Mouse (Mus musculus) forebrain, postnatal 0 days (tissue): ENCODE measurements at regions not wholly inside any gene's neighbourhood (a gene's known extent, or its start where the extent isn't known, plus 50 kb on each side); places are given as distances from the start of the nearest gene placed in this dataset.

ENCODE experiments used
- ATAC-seq: fragments of 200-750 bp; cut with Nextera tagmentation; 2 replicates; pipeline ENCODE4 v1.8.0; 2017; ENCODE audit warnings: mild to moderate bottlenecking, moderate library complexity
- DNase-seq: peaks from one replicate; pipeline ENCODE4 v3.0.0-alpha.2; 2015
- H3K27ac ChIP-seq: fragments of 300-500 bp; sonication (generic); 2 replicates; pipeline ENCODE4 v1.5.1; 2014; ENCODE audit warnings: low read depth, mild to moderate bottlenecking, antibody characterized with exemption, low read length, moderate library complexity, mixed read lengths
- H3K27me3 ChIP-seq: fragments of 300-500 bp; sonication (generic); 2 replicates; pipeline ENCODE4 v1.6.1; 2014; ENCODE audit warnings: mild to moderate bottlenecking, low read length, mixed read lengths; ENCODE audit not compliant: insufficient read depth
- H3K36me3 ChIP-seq: fragments of 300-500 bp; sonication (generic); 2 replicates; pipeline ENCODE4 v1.6.1; 2014; ENCODE audit warnings: mild to moderate bottlenecking, moderate library complexity; ENCODE audit not compliant: insufficient read depth
- H3K4me1 ChIP-seq: fragments of 300-500 bp; sonication (generic); 2 replicates; pipeline ENCODE4 v1.6.1; 2014; ENCODE audit warnings: antibody characterized with exemption; ENCODE audit not compliant: insufficient read depth
- H3K4me2 ChIP-seq: fragments of 300-500 bp; sonication (generic); 2 replicates; pipeline ENCODE4 v1.6.1; 2014; ENCODE audit warnings: low read depth, mild to moderate bottlenecking, moderate library complexity
- H3K4me3 ChIP-seq: fragments of 300-500 bp; sonication (generic); 2 replicates; pipeline ENCODE4 v1.5.1; 2014; ENCODE audit warnings: low read depth, low read length, mixed read lengths
- H3K9ac ChIP-seq: fragments of 300-500 bp; sonication (generic); 2 replicates; pipeline ENCODE4 v1.6.1; 2014; ENCODE audit warnings: mild to moderate bottlenecking
- H3K9me3 ChIP-seq: fragments of 300-500 bp; sonication (generic); 2 replicates; pipeline ENCODE4 v1.6.1; 2016; ENCODE audit warnings: low read length
- CTCF ChIP-seq: sonication (generic); IDR thresholded peaks from 2 replicates; pipeline ENCODE4 v1.5.1; 2016; ENCODE audit warnings: antibody characterized with exemption, control low read depth, low read depth
- WGBS: fragments of 180-500 bp; shearing (Covaris S2); extraction: QIAGEN DNeasy Blood & Tissue Kit; methylation state at CpG from one replicate; pipeline ENCODE4 v1.1.7; 2014; 5-methylcytosine and 5-hydroxymethylcytosine counted together

- ATAC-seq (no peak), DNase-seq (no peak)
- Histone ChIP-seq H3K9ac (no peak overlapping the region), H3K4me1 (no peaks in the 10 kb centered on the region), H3K4me2 (no peak overlapping the region), H3K4me3 (no peak overlapping the region), H3K27me3 (no peaks in the 10 kb centered on the region), H3K27ac (no peak overlapping the region), H3K9me3 (no peaks in the 10 kb centered on the region), H3K36me3 (no peaks in the 10 kb centered on the region)
- 80% methylated on average over 4 of the region's 4 CpGs for WGBS
- TF ChIP-seq CTCF, result no peak
Measured at GRCm38 (mm10) chr11:24245390-24245789, 167.5 kb downstream of the Bcl11a start.

DNA sequence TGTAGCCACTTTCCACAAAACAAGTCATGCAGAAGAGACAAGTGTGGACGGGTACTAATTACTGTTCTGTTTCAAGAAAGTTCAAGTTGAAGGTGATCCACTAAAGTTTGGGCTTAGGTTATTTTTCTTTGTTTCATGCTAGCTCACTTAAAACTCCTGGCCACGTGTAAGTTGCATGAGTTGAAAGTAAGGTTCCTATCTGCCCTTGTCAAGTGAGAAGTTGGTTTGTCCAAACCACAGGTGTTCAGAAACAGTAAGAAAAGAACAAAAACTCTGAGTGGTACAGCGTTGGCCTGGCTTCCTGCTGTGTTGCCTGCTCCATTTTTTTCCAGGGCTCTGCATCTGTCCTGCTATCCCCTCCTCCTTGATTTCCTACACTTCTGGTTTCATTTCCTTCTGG is 168.5 kb downstream of the Bcl11a start:
- H3K4me2 ChIP-seq, result no peak overlapping the region
- TF ChIP-seq CTCF, result no peak
- H3K27me3 ChIP-seq, result no peaks in the 10 kb centered on the region
- no peak overlapping the region for H3K4me3 ChIP-seq
- no peak overlapping the region for H3K9ac ChIP-seq
- no peak for DNase-seq
- WGBS, result 55% methylated on average over 3 of the region's 3 CpGs
- no peaks in the 10 kb centered on the region for H3K4me1 ChIP-seq
- H3K36me3 ChIP-seq, result no peaks in the 10 kb centered on the region
- no peaks in the 10 kb centered on the region for H3K9me3 ChIP-seq
- no peak for ATAC-seq
- H3K27ac ChIP-seq, result no peak overlapping the region

DNA sequence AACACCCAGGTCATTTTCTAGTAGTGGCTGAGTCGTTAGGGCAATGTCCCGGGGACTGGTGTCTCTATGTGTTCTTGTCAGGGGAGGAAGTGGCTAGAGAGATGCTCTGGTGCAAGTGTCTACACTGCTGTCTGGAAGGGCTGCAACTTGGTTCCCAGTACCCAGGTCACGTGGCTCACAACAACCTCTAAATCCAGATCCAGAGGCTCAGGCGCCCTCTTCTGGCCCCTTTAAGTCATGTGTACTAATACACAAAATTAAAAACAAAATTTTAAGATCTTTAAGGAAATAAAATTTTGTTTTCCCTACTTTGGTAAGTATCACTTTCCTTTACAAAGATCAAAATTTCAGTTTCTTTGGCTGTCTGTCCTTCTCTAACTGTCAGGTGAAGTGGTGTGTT is 169.4 kb downstream of the Bcl11a start:
- DNase-seq (no peak), ATAC-seq (no peak)
- Histone ChIP-seq H3K4me2 (no peak overlapping the region), H3K27me3 (no peaks in the 10 kb centered on the region), H3K9me3 (no peaks in the 10 kb centered on the region), H3K36me3 (no peaks in the 10 kb centered on the region), H3K9ac (no peak overlapping the region), H3K4me3 (no peak overlapping the region), H3K4me1 (0 out of 2 replicates have a peak, but pooled peaks cover 3% of the 10 kb centered on the region), H3K27ac (no peak overlapping the region)
- TF ChIP-seq CTCF, result no peak
- 96% methylated on average over 4 of the region's 4 CpGs for WGBS

DNA sequence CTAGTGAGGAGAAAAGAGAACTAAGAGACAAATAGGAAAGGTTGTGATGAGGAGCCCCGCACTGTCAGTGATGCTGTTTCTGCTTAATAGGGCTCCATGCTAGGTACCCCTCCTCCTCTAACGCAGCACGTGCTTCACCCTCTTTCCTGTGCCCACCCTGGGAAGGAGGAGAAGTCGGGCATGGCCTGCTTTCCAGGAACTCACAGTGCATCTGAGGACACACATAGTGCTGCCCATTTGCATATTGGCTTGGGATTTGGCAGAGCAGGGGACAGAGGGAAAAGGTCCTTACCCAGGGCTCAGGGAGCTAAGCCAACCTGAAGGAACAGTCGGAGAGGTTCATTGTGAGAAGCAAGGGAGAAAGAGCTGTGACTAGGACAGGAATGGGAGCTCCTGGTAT is 173.7 kb downstream of the Bcl11a start:
- ATAC-seq (peak; percentile 56; the same call in 1 of the 2 replicates), DNase-seq (peak; percentile 13)
- no peak overlapping the region for H3K4me3 ChIP-seq
- no peak for TF ChIP-seq CTCF
- H3K27me3 ChIP-seq, result no peaks in the 10 kb centered on the region
- no peak overlapping the region for H3K27ac ChIP-seq
- H3K9ac ChIP-seq, result no peak overlapping the region
- no peak overlapping the region for H3K4me2 ChIP-seq
- 45% methylated on average over 5 of the region's 5 CpGs for WGBS
- H3K9me3 ChIP-seq, result no peaks in the 10 kb centered on the region
- 0 out of 2 replicates have a peak, but pooled peaks cover 3% of the 10 kb centered on the region for H3K4me1 ChIP-seq
- H3K36me3 ChIP-seq, result no peaks in the 10 kb centered on the region

GRCm38 (mm10) chr11:24255201-24256060 is 177.6 kb downstream of the Bcl11a start:
- Histone ChIP-seq H3K27me3 (no peaks in the 10 kb centered on the region), H3K4me2 (no peak overlapping the region), H3K4me1 (0 out of 2 replicates have a peak, but pooled peaks cover 3% of the 10 kb centered on the region), H3K9ac (no peak overlapping the region), H3K4me3 (no peak overlapping the region), H3K9me3 (no peaks in the 10 kb centered on the region), H3K27ac (no peak overlapping the region), H3K36me3 (no peaks in the 10 kb centered on the region)
- no peak for TF ChIP-seq CTCF
- WGBS, result 92% methylated on average over 22 of the region's 22 CpGs
- ATAC-seq (no peak), DNase-seq (no peak)

DNA sequence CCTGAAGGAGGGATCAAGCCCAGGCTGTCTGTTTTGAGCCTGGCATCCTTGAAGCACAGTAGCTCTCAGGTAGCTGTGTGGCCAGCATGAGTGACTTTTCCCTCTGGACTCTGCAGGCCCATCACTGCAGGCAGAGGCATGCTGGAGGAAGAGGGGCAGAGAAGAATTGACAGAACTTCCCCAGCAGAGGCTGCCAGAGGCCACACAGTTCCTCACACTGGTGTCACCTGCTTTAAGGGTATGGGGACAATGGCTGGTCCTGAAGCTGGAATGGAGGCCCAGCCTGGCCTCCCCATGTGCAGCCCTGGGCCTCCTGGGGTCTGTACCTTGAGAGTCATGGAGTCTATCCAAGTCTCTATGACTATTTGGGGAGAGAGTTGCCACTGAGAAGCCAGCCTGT is 179.9 kb downstream of the Bcl11a start:
- no peaks in the 10 kb centered on the region for H3K9me3 ChIP-seq
- no peak overlapping the region for H3K9ac ChIP-seq
- no peak for TF ChIP-seq CTCF
- H3K27ac ChIP-seq, result no peak overlapping the region
- no peaks in the 10 kb centered on the region for H3K4me1 ChIP-seq
- no peak overlapping the region for H3K4me3 ChIP-seq
- no peak overlapping the region for H3K4me2 ChIP-seq
- ATAC-seq (no peak), DNase-seq (no peak)
- no peaks in the 10 kb centered on the region for H3K27me3 ChIP-seq
- no peaks in the 10 kb centered on the region for H3K36me3 ChIP-seq

DNA sequence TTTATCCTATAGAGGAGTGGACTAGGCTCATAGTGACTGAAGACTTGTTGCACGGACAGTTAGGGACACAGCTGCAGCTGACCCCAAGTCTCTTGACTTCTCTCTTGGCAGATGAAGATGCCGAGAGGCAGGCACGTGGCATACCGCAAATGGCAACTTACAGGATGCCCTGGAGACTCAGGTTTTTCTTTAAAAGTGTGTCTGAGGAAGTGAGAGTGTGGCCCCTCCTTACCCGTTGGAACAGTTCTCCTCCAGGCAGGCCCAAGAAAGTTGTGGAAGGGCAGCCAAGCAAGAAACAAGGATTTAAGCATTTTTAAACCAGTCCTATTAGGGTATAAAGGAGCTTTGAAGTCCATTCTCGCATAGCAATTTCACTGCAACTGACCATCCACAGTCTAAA is 180.5 kb downstream of the Bcl11a start:
- Histone ChIP-seq H3K27ac (no peak overlapping the region), H3K9ac (no peak overlapping the region), H3K27me3 (no peaks in the 10 kb centered on the region), H3K9me3 (no peaks in the 10 kb centered on the region), H3K4me1 (no peaks in the 10 kb centered on the region), H3K4me3 (no peak overlapping the region), H3K4me2 (no peak overlapping the region), H3K36me3 (no peaks in the 10 kb centered on the region)
- no peak for TF ChIP-seq CTCF
- ATAC-seq (no peak), DNase-seq (no peak)
- 71% methylated on average over 6 of the region's 6 CpGs for WGBS
